Mouse (Mus musculus): ENCODE data around the gene Sstr3. TPM values are rescaled to one million over a fixed set of nuclear protein-coding genes. Genes with fewer than 3 reads are reported as not detected.

The Sstr3 gene
- total RNA-seq, 2 experiments from 2014 or later, result 0.39 to 0.42 TPM

GRCm38 (mm10) chr15:78502437-78503132 lies 41.9 kb downstream of the Sstr3 start:
- no peak for DNase-seq

- no peak for DNase-seq
These were observed 49.5 kb downstream of the Sstr3 start, which contains the start of gene Il2rb for GRCm38 (mm10) chr15:78494968-78495406. Il2rb (minus strand) TSS chr15:78495271.

DNA sequence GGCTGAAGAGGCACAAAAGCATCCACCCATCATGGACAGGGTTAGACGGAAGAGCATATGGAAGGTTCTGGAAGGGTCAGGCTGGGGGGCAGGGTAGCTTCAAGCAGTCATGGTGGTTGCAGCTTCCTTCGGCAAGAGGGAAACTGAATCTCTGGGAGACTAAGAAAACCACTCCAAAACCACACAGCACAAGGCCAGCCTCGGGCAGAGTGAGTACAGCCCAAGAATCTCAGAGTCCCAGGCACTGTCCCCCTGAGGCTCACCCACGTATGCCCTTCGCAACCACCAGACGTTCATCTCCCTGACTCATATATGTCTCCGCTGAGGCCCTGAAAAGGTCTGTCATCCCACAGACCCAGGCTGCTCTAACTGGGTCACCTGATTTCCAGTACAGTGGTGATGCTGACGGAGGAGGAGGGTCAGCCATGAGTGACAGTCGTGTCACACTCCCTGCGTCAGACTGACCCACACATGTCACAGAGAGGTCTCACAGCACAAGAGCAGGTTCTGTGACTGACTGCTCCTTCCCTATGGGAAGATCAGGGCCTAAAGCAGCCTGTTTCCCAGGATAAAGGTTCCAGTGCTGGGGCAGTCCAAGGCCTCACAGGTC lies 51.0 kb downstream of the Sstr3 start:
- no peak for DNase-seq

DNA sequence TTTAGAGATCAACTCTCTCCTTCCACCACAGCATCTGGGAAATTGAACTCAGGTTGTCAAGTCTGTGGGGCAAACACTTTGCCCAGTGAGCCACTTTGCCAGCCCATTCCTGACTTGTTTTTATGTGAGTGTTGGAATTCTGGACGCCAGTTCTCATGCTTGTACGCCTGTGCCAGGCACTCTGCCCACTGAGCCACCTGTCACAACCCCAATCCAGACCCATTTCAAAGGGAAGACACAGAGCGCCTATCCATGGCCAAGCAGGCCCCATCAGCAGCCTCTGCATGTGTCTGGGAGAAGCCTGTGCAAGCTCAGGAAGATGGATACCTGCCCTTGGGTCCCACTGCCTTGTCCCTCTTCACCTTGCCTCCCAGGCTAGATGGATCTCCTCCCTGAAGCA lies 53.2 kb downstream of the Sstr3 start:
- DNase-seq, result no peak

DNA sequence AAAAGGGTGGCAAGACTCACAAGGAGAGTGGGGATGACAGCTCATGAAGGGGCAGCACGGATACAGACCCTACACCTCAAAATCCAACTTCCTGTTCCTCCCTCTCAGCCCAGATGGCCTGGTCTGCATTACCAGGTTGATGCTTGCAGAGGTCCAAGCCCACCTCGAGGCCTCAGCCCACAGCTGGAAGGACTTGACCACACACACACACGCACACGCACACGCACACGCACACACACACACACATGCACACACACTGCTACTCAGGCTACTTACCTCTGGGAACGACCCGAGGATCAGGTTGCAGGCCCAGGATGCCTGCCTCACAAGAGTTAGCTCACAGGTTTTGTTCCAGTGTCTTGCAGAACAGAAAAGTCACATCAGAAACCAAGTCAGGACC lies 54.6 kb downstream of the Sstr3 start:
- no peak for DNase-seq

DNA sequence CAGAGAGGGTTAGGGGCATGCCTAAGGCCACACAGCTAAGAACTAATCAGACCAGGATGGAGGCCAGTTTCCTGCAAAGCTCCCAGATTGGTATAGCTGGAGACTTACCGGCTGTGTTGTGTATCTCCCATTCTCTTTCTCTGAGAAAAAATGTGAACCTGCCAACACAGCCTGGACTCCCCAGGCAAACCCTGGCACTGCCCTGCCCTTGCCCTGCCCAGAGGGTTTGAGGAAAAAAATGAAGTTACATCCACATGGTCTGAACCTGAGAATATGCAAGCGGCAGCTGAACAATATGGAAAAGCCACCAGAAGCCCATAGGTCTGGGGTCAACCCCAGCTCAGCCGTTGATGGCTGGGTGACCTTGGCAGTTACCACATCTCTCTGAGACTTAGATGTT lies 55.2 kb downstream of the Sstr3 start:
- DNase-seq, result no peak

GRCm38 (mm10) chr15:78487066-78487465 lies 57.4 kb downstream of the Sstr3 start:
- DNase-seq, result no peak

Other genes starting within 250 kb of the Sstr3 start
- 1 to 10 TPM; 5.8 to 6.3 TPM for gene Csf2rb2, start 239.0 kb downstream of the Sstr3 start, total RNA-seq (2021)
- 10 to 100 TPM; 18.4 to 20.1 TPM for gene Csf2rb, start 218.9 kb downstream of the Sstr3 start, total RNA-seq (2021)
- gene Tex33, start 148.8 kb downstream of the Sstr3 start, total RNA-seq (2021), result not detected
- 100 to 1,000 TPM; 179 to 204 TPM for gene Tst, start 138.8 kb downstream of the Sstr3 start, total RNA-seq (2021)
- 10 to 100 TPM; 49.1 to 52.0 TPM for gene Mpst, start 138.3 kb downstream of the Sstr3 start, total RNA-seq (2021)
- gene Kctd17, start 116.1 kb downstream of the Sstr3 start, total RNA-seq (2021), result 10 to 100 TPM; 85.2 to 94.8 TPM
- 10 to 100 TPM; 24.7 to 59.5 TPM for gene Tmprss6, start 76.1 kb downstream of the Sstr3 start, total RNA-seq (2021)
- gene Il2rb, start 49.4 kb downstream of the Sstr3 start, total RNA-seq (2021), result 1 to 10 TPM; 1.9 TPM
- 10 to 100 TPM; 58.9 to 63.4 TPM for gene C1qtnf6, start 13.3 kb downstream of the Sstr3 start, total RNA-seq (2021)
- 10 to 100 TPM; 21.3 to 27.1 TPM for gene Rac2, start 28.1 kb upstream of the Sstr3 start, total RNA-seq (2021)
- gene Cyth4, start 52.4 kb upstream of the Sstr3 start, total RNA-seq (2021), result 1 to 10 TPM; 7.0 to 9.9 TPM
- 1 to 10 TPM; 2.5 to 2.9 TPM for gene Elfn2, start 174.1 kb upstream of the Sstr3 start, total RNA-seq (2021)
- 10 to 100 TPM; 15.5 to 17.7 TPM for gene Mfng, start 228.8 kb upstream of the Sstr3 start, total RNA-seq (2021)

Measured in adrenal gland, postnatal 10 days (tissue).